Mouse (Mus musculus) heart, postnatal 0 days (tissue): Measurements from ENCODE around the gene Timm13. TPM values are rescaled to one million over a fixed set of nuclear protein-coding genes. Genes with fewer than 3 reads are reported as not detected.

Source experiments
- ATAC-seq: fragments of 200-750 bp; cut with Nextera tagmentation; 2 replicates; pipeline ENCODE4 v1.8.0; 2017; ENCODE audit warnings: low read depth, moderate number of reproducible peaks, moderate library complexity; ENCODE audit not compliant: insufficient read depth
- DNase-seq: peaks from one replicate; pipeline ENCODE4 v3.0.0-alpha.2; 2016; ENCODE audit warnings: low spot score
- H3K27ac ChIP-seq: fragments of 300-500 bp; sonication (generic); 2 replicates; pipeline ENCODE4 v1.5.1; 2014; ENCODE audit warnings: low read depth, mild to moderate bottlenecking
- H3K27me3 ChIP-seq: fragments of 300-500 bp; sonication (generic); 2 replicates; pipeline ENCODE4 v1.6.1; 2014; ENCODE audit warnings: low read length, mixed read lengths; ENCODE audit not compliant: control insufficient read depth, insufficient read depth
- H3K36me3 ChIP-seq: fragments of 300-500 bp; sonication (generic); replicated peaks from 2 replicates; pipeline ENCODE4 v1.6.1; 2014; ENCODE audit warnings: low read length, mixed read lengths; ENCODE audit not compliant: control insufficient read depth, insufficient read depth
- H3K4me1 ChIP-seq: fragments of 300-500 bp; sonication (generic); 2 replicates; pipeline ENCODE4 v1.6.1; 2014; ENCODE audit warnings: antibody characterized with exemption; ENCODE audit not compliant: control insufficient read depth, insufficient read depth
- H3K4me2 ChIP-seq: fragments of 300-500 bp; sonication (generic); 2 replicates; pipeline ENCODE4 v1.6.1; 2014; ENCODE audit warnings: low read depth, mild to moderate bottlenecking, low read length, moderate library complexity
- H3K4me3 ChIP-seq: fragments of 300-500 bp; sonication (generic); 2 replicates; pipeline ENCODE4 v1.5.1; 2014; ENCODE audit warnings: low read depth, low read length
- H3K9ac ChIP-seq: fragments of 300-500 bp; sonication (generic); replicated peaks from 2 replicates; pipeline ENCODE4 v1.6.1; 2014; ENCODE audit warnings: low read depth, low read length, mixed read lengths
- H3K9me3 ChIP-seq: fragments of 300-500 bp; sonication (generic); replicated peaks from 2 replicates; pipeline ENCODE4 v1.6.1; 2016; ENCODE audit warnings: low read length; ENCODE audit not compliant: control insufficient read depth
- CTCF ChIP-seq: IDR thresholded peaks from 2 replicates; pipeline ENCODE4 v1.5.1; 2016; ENCODE audit warnings: antibody characterized with exemption, control low read depth, low read depth
- EP300 ChIP-seq: IDR thresholded peaks from 2 replicates; pipeline ENCODE4 v1.6.1; 2016; ENCODE audit warnings: antibody characterized with exemption, low read depth
- WGBS: fragments of 180-500 bp; shearing (Covaris S2); extraction: QIAGEN DNeasy Blood & Tissue Kit; methylation state at CpG from one replicate; pipeline ENCODE4 v1.1.7; 2014; 5-methylcytosine and 5-hydroxymethylcytosine counted together
- polyA plus RNA-seq: library from polyadenylated mRNA; unstranded; fragments of >200 nt; fragmentation: Nextera tagmentation; extraction: Ambion mirVana; gene quantifications from 2 replicates; pipeline ENCODE4 v1.2.1, GENCODE M21; 2015
- total RNA-seq: library from RNA; depleted of rRNA; stranded (reverse); fragments of >200 nt; gene quantifications from 2 replicates; pipeline ENCODE4 v1.2.3, GENCODE M21; 2014; ENCODE audit warnings: low replicate concordance

The Timm13 gene
- total and polyA plus RNA-seq, 2 experiments from 2014 or later, result 256 to 355 TPM

GRCm38 (mm10) chr10:80902273-80902940, 1.6 kb upstream of the Timm13 start:
- DNase-seq, result no peak
- 93% methylated on average over 9 of the region's 9 CpGs for WGBS
- peaks cover 40% of the 10 kb centered on the region for H3K36me3 ChIP-seq

DNA sequence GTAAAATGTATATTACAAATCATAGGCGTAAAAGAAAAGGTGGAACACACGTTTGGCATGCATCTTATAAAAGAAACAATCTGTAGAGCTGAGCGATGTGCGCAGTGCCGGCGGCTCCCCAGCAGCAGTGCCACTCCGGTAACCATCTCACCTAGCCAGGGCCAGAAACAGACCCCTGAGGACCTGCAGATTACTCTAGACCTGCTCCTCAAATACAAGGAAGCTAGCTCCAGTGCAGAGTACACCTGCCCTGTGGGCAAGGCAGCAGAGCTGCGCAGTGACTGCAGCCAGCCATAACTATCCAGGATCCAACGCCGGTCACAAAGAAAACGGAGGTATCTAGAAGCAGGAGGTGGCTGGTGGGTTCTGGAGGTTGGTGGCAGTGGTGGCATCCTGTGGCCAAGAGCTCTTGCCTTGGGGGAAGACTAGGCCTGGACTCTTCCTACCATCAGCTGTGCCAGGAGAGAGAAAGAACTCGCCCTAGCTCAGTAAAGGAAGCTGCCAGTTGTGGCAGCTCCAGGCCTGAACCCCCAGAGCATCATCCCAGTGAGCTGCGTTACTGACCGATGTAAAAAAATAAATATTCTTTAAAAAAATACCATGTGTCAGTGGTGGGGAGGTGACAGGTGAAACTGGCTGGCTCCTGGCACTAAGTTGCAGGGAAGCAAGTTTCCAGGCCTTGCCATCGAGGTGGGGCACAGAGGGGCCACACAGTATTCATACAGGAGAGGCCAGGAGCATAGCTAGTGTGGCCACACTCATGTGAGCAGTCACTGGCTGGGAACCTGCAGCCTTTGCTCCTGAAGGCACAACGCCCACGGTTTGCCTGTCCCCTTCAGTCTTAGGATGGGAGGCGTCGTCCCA, 872 bp upstream of the Timm13 start:
- peaks cover 36% of the 10 kb centered on the region for H3K36me3 ChIP-seq
- no peak for DNase-seq
- no peak for ATAC-seq
- peaks cover 7% of the 10 kb centered on the region for H3K4me1 ChIP-seq
- no peak overlapping the region for H3K4me3 ChIP-seq
- H3K4me2 ChIP-seq, result peak overlapping the region; percentile 35; the same call in 1 of the 2 replicates
- TF ChIP-seq CTCF, result no peak
- no peak for TF ChIP-seq EP300
- H3K27me3 ChIP-seq, result no peaks in the 10 kb centered on the region
- H3K9me3 ChIP-seq, result no peaks in the 10 kb centered on the region
- WGBS, result 90% methylated on average over 19 of the region's 19 CpGs
- peak overlapping the region; percentile 50 for H3K27ac ChIP-seq
- H3K9ac ChIP-seq, result no peak overlapping the region

More at GRCm38 (mm10) chr10:80902273-80902940, 1.6 kb upstream of the Timm13 start:
- Histone ChIP-seq H3K4me2 (no peak overlapping the region), H3K4me1 (peaks cover 7% of the 10 kb centered on the region), H3K9me3 (no peaks in the 10 kb centered on the region), H3K27ac (no peak overlapping the region), H3K9ac (no peak overlapping the region), H3K27me3 (no peaks in the 10 kb centered on the region), H3K4me3 (no peak overlapping the region)
- TF ChIP-seq CTCF (no peak), EP300 (no peak)
- ATAC-seq, result no peak

- Histone ChIP-seq H3K36me3 (peaks cover 30% of the 10 kb centered on the region), H3K9me3 (no peaks in the 10 kb centered on the region), H3K27me3 (no peaks in the 10 kb centered on the region), H3K4me3 (peak overlapping the region; percentile 90), H3K9ac (peak overlapping the region; percentile 75), H3K4me1 (peaks cover 7% of the 10 kb centered on the region), H3K27ac (peak overlapping the region; percentile 64; the same call in 1 of the 2 replicates), H3K4me2 (peak overlapping the region; percentile 66)
- TF ChIP-seq EP300, result no peak
- no peak for TF ChIP-seq CTCF
- no peak for ATAC-seq
- DNase-seq, result no peak
- 17% methylated on average over 25 of the region's 25 CpGs for WGBS
Measured at GRCm38 (mm10) chr10:80899591-80900317, 1.0 kb downstream of the Timm13 start.

DNA sequence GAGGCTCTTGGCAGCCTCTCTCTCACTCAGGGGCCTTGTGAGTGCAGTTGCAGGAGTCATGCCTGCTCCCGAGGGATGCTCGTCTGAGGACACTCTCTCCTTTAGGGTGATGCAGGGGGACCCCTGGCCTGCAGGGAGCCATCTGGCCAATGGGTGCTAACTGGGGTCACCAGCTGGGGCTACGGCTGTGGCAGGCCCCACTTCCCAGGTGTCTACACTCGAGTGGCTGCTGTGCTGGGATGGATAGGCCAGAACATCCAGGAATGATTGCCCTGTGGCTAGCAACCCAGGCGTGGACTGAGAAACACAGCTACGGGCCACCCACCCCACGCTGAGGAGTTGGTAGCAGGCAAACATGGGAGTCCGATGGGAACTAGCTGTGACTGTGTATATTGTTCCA, 1.7 kb downstream of the Timm13 start:
- TF ChIP-seq EP300, result no peak
- TF ChIP-seq CTCF, result no peak
- Histone ChIP-seq H3K9ac (no peak overlapping the region), H3K27me3 (no peaks in the 10 kb centered on the region), H3K4me2 (no peak overlapping the region), H3K27ac (no peak overlapping the region), H3K4me1 (peaks cover 7% of the 10 kb centered on the region), H3K4me3 (no peak overlapping the region), H3K9me3 (no peaks in the 10 kb centered on the region), H3K36me3 (peaks cover 23% of the 10 kb centered on the region)
- no peak for DNase-seq
- WGBS, result 89% methylated on average over 8 of the region's 8 CpGs
- ATAC-seq, result no peak

DNA sequence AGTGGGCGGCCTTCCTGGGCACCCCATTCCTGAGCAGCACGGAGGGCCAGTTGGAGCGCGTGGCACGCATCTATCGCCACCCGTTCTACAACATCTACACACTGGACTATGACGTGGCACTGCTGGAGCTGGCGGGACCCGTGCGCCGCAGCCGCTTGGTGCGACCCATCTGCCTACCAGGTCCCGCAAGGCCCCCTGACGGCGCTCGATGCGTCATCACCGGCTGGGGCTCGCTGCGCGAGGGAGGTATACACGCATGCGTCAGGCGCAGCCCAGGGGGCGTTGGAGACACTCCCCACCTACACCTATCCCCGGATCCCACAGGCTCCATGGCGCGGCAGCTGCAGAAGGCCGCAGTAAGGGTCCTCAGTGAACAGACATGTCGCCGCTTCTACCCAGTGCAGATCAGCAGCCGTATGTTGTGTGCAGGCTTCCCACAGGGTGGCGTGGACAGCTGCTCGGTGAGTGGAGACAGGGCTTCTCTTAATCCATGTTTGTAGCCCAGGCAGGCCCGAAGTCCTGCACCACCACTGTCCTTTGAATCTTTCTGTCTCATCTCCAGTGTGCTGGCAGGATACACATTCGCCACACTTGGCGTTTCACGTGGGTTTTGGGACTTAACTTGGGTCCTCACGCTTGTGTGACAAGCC, 2.8 kb downstream of the Timm13 start:
- 0 out of 2 replicates have a peak overlapping the region, but pooled peaks have one; percentile 6 for H3K4me2 ChIP-seq
- ATAC-seq, result no peak

More for the DNA sequence above, 2.8 kb downstream of the Timm13 start:
- Histone ChIP-seq H3K4me1 (peaks cover 7% of the 10 kb centered on the region), H3K27me3 (no peaks in the 10 kb centered on the region), H3K27ac (no peak overlapping the region), H3K36me3 (peaks cover 12% of the 10 kb centered on the region; the same call in 1 of the 2 replicates), H3K9ac (0 out of 2 replicates have a peak overlapping the region, but pooled peaks have one; percentile 6), H3K4me3 (no peak overlapping the region), H3K9me3 (no peaks in the 10 kb centered on the region)
- TF ChIP-seq EP300 (no peak), CTCF (no peak)
- no peak for DNase-seq
- WGBS, result 26% methylated on average over 41 of the region's 41 CpGs
